Mouse (Mus musculus) retina, adult 2 months (tissue): Measurements from ENCODE around the gene Adcy9.
"Not testable (repeated sequence)": the region's sequence is repeated elsewhere in the genome, so short reads cannot be mapped to it uniquely, and the experiment has no call there.

Experiments used
- DNase-seq: peaks from one replicate; pipeline ENCODE4 v3.0.0-alpha.2; 2012; ENCODE audit warnings: low read depth, low spot score

Adcy9 gene

DNA sequence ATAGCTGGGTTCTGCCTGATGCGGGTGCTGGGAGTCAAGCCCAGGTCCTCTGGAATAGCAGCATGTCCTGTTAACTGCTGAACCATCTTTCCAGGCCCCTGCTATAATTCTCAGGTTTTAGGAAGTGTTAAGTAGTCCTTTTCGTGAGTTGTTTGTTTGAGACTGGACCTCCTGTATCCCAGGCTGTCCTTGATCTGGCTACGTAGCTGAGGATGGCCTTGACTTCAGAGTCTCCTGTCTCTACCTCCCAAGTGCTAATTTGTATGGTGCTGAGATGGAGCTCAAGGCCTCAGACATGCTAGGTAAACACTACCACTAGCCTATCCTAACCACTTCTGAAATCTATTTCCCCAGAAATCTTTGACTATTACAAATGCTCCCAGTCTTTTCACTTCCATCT, 37.9 kb downstream of the Adcy9 start:
- DNase-seq = no peak

DNA sequence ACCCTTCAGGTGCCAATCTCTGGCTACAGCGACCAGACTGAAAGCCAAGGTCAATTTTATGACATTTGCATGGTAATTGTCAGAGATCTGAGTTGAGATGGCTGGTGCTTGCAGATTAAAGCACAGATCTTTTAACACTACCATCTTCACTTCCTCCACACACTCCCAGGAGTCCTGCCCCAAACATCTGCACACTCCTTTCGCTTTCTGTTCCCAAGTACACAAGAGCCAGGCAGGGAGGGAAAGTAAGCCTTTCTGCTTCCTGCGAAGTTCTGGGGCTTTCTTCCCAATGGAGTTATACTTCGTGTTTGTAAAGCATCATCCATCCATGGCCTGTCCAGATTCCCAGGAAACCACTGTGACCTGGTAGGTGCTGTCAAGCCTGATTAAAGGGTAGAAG, 38.8 kb downstream of the Adcy9 start:
- no peak for DNase-seq

DNA sequence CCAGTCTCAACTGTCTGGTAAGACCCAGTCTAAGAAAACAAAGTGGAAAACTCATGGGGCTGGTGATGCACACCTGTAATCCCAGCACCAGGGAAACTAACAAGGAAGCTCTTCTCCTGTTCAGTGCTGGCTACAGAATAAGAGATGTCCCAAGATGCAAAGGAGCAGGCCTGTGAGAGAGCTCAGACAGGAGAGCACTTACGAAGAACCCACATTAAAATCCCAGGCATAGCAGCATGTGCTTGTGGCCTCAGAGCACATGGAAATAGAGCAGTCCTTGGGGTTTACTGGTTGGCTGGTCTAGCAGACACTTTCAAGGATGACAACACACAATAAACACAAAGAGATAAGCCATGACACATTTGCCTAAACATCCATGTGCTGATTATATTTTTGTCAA, 41.5 kb downstream of the Adcy9 start:
- DNase-seq = no peak

DNA sequence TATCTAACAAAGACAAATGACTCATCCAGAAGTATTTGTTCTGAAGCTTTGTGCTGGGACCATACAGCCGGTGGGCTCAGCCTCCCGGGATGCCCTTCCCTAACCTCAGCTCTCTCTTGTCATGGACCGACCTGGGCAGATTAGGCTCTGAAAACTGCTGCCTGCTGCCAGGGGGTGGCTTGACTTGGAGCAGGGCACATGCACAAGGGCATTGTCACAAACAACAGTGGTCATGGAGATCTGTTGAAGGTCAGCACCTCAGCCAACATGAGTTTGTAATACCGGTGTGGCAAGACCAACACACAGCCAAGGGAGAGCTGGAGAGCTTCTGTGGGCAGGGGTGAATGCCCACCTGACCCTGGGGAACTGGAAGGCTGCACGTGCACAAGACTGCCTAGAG, 42.7 kb downstream of the Adcy9 start:
- no peak for DNase-seq

DNA sequence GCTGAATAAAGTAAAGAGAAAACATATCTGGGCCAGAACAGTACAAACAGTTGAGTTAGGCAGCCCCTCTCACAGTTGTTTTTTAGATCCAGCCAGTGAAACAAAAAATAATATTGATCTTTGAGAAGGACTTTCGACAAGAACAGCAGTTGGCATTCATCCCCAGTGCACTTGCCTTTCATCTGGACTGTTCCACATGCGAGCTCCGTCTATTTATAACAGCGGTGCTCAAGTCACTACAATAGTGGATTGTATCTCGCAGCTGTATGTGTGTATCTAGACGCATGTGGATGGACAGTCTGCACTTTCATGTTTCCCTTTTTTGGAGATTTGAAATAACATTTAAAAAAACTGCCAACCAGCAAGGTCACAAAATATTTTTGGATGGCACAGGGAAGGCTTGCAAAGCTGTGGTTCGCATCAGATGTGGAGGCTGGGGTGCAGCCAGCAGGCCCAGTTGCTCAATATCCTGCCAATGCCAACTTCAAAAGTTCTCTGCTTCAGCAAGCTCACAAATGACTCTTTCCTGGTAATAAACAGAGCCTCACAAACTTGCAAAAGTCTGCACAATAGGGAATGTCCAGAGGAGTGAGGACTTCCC, 45.4 kb downstream of the Adcy9 start:
- no peak for DNase-seq

DNA sequence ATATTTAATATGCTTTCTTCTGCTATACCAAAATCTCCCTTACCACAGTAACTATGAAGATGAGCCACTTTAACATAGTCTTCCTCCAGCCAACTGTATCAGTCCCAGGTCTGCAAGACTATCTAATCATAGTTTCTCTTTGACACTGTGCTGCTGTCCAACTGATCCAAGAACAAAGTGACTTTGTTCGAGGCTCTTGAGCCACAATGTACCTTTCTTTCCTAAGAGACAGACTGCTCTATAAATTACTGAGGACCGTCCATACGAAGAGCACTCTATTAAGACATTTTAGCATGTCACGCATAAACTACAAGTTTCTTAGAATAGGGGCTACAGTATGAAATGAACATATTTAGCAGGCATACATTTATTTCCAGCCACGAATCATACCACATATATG, 46.0 kb downstream of the Adcy9 start:
- DNase-seq = no peak

DNA sequence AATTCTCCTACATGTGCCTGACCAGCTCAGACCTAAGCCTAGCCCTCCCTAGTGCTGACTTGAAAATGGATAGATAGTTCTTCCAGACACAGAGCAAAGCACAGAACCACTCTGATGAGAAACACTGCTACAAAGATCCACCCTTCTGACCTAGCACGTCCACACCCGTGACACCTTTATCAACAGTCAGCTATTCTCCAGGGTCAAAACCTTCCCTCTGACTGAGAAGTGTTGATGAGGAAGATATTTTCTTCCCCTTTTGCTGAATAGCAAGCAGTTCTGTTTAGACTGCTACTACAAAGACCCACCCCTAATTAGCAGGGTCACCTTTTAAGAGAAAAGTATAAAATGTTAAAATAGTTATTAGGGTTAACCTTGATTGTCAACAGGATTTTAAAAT, 49.3 kb downstream of the Adcy9 start:
- no peak for DNase-seq

DNA sequence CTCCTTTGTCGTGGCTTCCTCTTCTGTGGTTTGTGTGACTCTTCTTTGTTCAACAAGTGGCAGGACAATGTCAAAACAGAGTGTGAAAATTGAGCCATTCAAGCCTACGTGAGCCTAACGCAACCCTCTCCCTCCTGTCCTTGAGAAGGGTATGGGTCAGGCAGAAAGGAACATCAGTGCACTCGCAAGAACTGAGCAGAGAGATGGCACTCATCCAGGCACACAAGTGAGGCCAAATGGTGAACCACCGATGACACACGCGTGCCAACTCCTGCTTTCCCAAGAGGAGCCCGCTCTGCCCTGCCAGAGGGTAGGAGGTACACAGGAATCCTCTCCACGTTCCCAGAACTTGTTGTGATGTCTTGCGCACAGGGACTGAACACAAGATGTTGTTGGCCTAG, 50.2 kb downstream of the Adcy9 start:
- DNase-seq = no peak

DNA sequence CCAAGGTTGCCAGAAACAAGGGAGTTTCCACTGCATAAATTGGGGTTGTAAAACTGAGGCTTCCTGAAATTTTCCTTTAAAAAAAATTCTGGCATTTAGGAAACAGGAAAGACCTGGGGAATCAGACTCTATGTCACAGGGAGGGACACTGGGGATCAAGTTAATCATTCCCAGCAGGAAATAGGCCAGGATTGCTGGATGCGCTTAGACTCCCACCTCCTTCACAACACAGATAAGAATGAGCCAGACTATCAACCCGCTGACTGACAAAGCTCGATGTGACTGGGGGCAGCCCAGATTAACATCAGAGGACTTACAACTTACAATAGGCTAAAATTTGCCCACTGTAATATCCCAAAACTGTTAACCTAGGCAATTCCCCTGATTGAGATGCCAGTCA, 52.4 kb downstream of the Adcy9 start:
- DNase-seq = no peak

DNA sequence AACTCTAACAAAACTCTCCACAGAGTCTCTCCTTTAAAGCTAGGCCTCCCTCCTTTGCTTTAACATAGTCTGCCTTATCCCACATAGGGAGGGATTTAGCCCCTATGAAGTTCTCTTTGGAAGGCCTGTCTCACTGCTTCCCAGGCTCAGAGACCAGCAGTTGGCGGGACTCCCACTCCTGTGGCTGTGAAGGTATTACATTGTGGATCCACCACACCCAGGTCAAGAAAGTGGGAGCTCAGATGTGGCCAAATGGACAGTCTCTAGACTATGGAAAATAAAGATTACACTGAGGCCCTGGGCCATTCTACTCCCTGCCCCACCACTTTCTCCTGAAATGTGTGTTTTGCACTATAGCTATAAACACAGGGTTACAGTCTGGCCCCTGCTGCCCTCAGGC, 53.0 kb downstream of the Adcy9 start:
- DNase-seq = no peak

DNA sequence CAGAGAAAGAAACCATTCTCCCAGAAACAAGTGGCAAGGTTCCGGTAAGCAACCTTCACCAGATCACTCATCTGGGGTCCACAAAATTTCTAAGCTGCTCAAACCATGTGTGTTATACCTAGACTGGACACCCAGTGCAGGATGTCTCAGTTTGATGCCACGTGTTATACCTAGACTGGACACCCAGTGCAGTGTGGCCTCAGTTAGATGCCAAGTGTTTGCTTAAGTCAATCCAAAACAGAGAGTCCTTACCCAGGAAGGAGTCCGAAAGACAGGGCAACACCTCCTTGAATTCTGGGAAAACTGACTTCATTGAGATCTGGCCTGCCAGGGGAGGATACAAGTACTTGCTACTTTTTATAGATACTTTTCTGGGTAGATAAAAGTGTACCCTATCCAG, 53.6 kb downstream of the Adcy9 start:
- DNase-seq = no peak

DNA sequence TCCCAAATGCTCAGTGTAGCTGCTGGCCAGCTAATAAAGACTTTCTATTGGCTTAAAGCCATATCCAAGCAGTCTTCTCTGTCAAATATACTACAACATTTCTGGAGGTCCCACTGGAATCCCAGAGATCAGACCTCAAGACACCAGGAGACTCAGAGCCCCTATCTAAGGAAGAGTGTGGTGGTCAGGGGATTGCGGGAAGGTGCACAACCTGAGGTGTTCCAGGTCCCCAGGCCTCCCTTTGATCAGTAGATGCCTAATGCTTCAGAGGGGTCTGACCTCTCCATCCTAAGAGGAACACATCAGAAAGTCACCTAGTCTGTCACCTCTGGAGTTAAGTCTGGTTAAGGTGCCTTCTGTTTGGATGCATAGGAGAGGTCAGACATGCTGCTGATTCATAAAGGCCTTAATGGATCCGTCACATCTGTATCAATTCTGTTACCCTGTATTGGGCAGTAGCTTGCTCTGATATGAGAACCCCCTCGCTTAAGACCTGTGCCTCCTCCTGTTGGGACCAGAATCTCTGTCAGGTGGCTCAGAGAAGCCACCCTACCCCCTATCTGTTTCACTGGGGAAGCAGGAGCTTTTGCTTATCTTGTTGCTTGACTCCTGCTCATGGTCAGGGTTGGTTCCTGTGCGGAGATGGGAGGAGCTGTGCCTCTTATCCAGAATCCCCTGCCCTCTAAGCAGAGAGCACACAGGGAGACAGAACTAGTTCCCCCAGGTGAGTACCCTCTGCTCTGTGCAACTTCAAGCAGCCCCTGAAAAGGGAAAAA, 56.8 kb downstream of the Adcy9 start:
- no peak for DNase-seq

DNA sequence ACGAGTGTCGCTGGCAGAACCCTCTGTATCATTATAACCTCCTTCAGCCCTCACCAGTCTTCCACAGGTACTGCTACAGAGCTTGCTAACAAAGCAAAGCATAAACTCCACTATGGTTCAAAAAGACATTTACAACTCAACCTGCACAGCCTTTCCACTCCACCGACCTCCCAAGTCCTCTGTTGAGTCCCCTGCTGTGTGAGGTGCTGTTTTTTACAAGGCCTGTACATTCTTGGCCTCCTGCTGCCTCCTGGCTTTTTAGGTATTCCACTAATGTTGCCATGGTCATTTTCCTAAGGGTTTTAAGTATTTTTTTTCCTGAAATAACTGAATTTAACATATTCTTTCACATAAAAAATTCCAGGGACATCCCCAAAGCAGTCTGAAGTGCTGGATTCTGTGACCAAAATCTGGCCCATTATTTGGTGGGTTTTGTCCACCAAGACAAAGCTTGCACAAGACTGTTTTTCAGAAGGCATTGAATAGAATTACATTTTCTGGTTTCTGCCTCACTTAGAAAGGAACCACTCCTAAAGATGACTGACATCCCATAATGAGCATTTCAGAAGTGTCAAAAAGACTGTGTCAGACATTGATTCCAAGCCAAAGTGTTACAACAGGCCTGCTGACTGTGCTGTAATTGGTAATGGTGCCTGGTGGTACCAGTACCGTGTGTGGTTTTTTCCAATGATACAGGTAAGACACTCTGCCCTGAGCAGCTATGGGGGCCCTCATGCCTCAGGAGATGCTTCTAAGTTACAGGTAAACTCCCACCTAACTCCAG, 64.8 kb downstream of the Adcy9 start:
- DNase-seq = no peak

DNA sequence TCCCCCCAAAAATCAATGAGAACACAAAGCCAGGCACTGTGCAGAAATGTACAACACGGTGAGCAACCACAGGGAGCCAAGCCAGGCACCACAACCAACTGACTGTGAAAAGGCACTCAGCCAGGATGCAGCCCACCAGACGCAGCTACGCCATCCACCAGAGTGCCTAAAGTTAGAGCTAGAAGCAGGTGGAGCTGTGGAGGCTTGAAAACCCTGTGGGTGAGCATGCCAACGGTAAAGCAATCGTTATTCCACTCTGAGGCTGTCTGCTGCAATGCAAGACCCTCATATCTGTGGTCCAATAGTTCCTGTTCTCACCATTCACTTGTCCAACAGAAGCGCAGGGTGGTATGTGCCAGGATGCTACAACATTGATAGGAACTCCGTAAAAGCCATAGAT, 77.7 kb downstream of the Adcy9 start:
- DNase-seq = no peak

DNA sequence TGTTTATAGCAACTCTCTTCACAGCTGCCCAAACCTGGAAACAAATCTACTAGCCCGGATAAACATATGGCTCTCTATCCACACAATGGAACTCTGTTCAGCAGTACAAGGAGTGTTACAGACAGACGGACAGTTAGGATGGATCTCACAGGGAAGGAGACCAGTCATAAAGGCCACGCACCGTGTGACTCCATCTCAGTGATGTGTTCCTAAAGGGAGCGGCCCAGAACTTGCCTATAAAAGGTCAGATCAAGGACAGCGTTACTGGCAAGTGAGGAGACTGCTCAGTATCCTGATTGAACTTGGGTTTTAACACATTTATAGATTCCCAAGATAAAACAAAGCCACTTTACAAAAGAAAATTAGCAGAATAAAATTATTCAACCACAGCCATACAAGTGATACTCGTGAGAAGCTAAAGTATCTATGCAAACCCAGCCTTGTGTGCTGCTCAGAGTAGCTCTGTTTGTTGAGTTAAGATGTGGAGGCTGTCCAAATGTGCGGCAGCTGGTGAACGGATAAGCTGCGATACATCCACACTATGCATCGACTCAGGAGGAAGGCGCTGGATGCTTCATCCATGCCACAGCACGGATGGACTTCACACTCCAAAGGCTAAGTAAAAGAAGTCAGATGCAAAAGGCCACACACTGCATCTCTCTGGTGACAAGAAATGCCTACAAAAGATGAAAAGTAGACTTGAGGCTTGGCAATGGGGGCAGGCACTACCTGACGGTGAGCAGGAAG, 78.8 kb downstream of the Adcy9 start:
- no peak for DNase-seq

DNA sequence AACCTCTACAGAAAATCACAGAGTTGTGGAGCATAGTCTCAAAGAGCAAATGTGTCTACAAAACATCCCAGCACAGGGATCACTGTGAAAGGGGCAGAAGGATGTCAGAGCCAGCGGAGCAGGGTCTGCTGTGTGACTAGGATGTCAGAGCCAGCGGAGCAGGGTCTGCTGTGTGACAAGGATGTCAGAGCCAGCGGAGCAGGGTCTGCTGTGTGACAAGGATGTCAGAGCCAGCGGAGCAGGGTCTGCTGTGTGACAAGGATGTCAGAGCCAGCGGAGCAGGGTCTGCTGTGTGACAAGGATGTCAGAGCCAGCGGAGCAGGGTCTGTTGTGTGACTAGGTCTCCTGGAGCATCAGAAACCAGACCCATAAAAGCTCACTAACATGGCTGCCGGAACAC, 81.1 kb downstream of the Adcy9 start:
- DNase-seq = not testable (repeated sequence)

DNA sequence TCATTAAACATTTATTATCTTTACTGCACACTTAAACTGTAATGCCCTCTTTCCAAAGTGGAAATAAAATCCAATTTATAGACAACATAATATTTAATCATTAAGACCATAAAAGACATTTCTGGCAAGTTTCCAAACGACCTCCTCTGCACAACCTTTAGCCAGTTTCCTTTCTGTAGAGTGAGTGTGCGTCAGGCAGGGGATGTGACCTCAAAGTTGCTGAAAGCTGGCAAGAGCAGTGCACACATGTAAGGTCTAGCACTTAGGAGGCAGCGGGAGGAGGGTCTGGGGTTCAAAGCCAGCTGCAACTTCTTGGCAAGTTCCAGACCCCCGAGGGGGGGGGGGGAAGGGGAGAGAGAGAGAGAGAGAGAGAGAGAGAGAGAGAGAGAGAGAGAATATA, 83.0 kb downstream of the Adcy9 start:
- no peak for DNase-seq

DNA sequence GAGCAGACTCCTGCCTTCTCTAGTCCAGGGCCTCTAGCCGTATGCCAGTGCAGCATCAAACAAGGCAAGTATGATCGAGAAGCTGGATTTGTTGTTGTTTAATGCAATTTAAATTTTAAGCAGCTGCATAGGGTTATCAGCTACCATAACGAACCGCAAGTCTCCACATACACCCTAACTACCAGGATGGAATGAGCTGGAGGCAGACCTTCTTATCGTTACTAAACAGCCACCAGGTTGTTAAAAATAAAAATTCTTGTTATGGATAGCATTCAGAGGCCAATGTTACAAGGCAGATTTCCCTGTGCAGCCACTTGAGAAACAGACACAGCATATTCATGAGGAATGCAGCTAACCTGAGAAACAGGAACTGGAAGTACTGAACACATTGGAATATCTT, 86.5 kb downstream of the Adcy9 start:
- DNase-seq = no peak

DNA sequence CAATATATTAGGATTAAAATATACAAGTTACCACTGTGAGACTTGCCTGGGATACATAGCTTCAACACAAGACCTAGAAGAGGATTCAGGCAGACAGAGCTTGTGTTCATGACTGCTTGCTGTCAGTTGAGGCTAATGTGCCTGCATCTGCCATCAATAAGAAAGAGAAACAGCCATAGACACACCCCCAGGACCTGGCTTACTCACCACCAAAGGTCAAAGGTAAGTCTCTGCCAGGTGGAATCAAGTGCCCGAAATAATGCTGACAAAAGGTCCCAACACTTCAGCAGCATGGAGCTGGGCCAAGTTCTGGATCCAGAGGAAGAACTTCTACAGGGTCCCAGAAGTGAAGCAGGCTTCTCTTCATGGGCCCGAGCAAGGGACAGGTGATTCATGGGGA, 86.9 kb downstream of the Adcy9 start:
- DNase-seq = no peak

DNA sequence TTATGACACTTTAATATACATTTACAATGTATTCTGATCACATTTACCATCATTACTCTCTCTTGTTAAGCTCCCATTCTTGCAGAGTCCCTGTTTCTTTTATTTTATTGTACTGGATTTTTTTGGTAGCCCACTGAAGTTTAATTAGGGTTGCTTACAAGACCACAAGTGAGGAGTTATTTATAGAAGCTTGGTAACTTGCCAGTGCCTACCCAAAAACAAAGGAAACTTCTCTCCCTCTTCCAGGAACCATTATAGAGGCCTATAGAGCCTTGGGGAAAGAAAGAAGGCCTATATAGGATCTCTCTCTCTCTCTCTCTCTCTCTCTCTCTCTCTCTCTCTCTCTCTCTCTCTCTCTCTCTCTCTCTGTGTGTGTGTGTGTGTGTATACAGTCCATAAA, 93.2 kb downstream of the Adcy9 start:
- DNase-seq = no peak

DNA sequence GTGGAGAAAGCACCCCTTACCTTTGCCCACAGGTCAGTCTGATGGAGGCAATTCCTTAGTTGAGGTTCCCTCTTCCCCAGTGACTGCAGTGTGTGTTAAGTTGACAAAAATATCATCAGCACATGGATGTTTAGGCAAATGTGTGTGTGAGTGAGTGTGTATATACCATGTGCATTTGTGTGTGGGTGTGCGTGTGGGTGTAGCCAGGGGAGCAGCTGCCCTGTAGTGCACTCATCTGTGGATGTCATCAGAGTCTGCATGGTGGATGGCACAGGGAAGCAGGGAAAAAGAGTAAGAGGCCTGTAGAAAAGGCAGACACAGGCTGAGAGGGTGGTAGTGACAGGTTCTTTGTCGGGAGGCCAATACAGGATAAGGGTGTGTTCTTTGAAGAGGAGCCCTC, 94.5 kb downstream of the Adcy9 start:
- DNase-seq = no peak

DNA sequence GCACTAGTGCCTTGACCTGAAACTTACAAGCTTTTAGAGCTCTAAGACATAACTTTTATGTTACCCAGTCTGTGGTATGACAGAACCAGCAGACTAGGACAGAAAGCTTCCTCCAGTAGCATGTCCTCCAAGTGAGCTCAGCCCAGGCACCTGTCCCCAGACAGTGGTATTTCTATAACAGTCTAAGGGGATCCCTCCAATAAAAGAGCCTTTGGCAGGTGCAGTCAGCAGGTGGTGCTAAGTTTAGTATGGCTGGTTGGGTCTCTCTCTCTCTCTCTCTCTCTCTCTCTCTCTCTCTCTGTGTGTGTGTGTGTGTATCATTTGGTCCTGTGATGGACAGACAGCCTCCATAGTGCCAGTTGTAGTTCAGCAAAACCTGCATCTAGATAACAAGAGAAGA, 95.3 kb downstream of the Adcy9 start:
- DNase-seq = no peak
